Mouse (Mus musculus) hindbrain, embryonic 11.5 days (tissue): ENCODE data around the gene Lmo2. TPM values are rescaled to one million over a fixed set of nuclear protein-coding genes. Genes with fewer than 3 reads are reported as not detected.

Experiments used
- ATAC-seq: fragments of 200-750 bp; cut with Nextera tagmentation; 2 replicates; pipeline ENCODE4 v1.8.0; 2017; ENCODE audit warnings: mild to moderate bottlenecking, moderate TSS enrichment, moderate library complexity; ENCODE audit not compliant: low FRiP score
- DNase-seq: peaks from one replicate; pipeline ENCODE4 v3.0.0-alpha.2; 2015; ENCODE audit warnings: low spot score
- H3K27ac ChIP-seq: fragments of 300-500 bp; sonication (generic); 2 replicates; pipeline ENCODE4 v1.5.1; 2014; ENCODE audit warnings: mild to moderate bottlenecking, low read depth, low read length
- H3K27me3 ChIP-seq: fragments of 300-500 bp; sonication (generic); 2 replicates; pipeline ENCODE4 v1.6.1; 2014; ENCODE audit warnings: mild to moderate bottlenecking, low read length, moderate library complexity, mixed read lengths; ENCODE audit not compliant: control insufficient read depth, insufficient read depth
- H3K36me3 ChIP-seq: fragments of 300-500 bp; sonication (generic); 2 replicates; pipeline ENCODE4 v1.6.1; 2014; ENCODE audit warnings: mild to moderate bottlenecking, low read length, moderate library complexity, mixed read lengths; ENCODE audit not compliant: control insufficient read depth, insufficient read depth
- H3K4me1 ChIP-seq: fragments of 300-500 bp; sonication (generic); replicated peaks from 2 replicates; pipeline ENCODE4 v1.6.1; 2014; ENCODE audit warnings: low read length, mixed read lengths; ENCODE audit not compliant: control insufficient read depth, insufficient read depth
- H3K4me2 ChIP-seq: fragments of 300-500 bp; sonication (generic); replicated peaks from 2 replicates; pipeline ENCODE4 v1.6.1; 2014; ENCODE audit warnings: mild to moderate bottlenecking, low read depth, low read length
- H3K4me3 ChIP-seq: fragments of 300-500 bp; sonication (generic); 2 replicates; pipeline ENCODE4 v1.5.1; 2014; ENCODE audit warnings: low read depth, low read length
- H3K9ac ChIP-seq: fragments of 300-500 bp; sonication (generic); 2 replicates; pipeline ENCODE4 v1.6.1; 2014; ENCODE audit warnings: low read depth, low read length
- H3K9me3 ChIP-seq: fragments of 300-500 bp; sonication (generic); 2 replicates; pipeline ENCODE4 v1.6.1; 2016; ENCODE audit warnings: low read length; ENCODE audit not compliant: control insufficient read depth
- WGBS: fragments of 180-500 bp; shearing (Covaris S2); extraction: QIAGEN DNeasy Blood & Tissue Kit; methylation state at CpG from one replicate; pipeline ENCODE4 v1.1.7; 2014; 5-methylcytosine and 5-hydroxymethylcytosine counted together
- polyA plus RNA-seq: library from polyadenylated mRNA; unstranded; fragments of >200 nt; fragmentation: Nextera tagmentation; extraction: Ambion mirVana; gene quantifications from 2 replicates; pipeline ENCODE4 v1.2.1, GENCODE M21; 2014

The Lmo2 gene
- polyA plus RNA-seq, 1 experiment from 2014 or later: 21.3 TPM

GRCm38 (mm10) chr2:103926586-103927113 is 31.1 kb upstream of the Lmo2 start:
- Histone ChIP-seq H3K36me3 (no peaks in the 10 kb centered on the region), H3K4me2 (no peak overlapping the region), H3K9me3 (no peaks in the 10 kb centered on the region), H3K27ac (no peak overlapping the region), H3K4me1 (no peaks in the 10 kb centered on the region), H3K4me3 (no peak overlapping the region), H3K9ac (no peak overlapping the region), H3K27me3 (no peaks in the 10 kb centered on the region)
- WGBS: 92% methylated on average over 4 of the region's 4 CpGs
- no peak for ATAC-seq
- DNase-seq: no peak

DNA sequence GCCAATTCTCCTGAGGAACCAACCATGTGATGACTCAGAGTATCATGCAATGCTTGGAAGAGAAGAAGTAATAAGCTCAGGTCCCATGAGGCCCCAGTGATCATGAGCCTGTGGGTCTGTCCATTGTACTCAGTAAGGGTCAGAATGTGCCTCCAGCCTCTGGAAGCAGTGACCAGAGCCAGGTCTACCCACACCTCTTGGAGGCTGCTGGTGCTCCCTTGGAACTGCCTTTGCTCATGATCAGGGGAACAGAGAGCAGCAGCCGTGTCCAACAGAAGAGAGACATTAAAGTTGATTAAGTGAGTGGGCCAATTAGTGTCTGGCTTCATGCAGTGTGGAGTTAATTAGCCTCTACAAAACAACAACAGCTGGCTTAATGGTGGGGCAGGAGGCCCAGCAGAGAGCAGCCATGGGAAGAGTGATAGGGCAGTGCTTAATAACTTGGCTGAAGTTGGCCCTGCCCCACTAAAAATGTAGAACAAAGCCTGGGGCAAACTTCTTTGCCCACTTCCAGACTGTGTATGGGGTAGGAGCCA is 30.1 kb upstream of the Lmo2 start:
- Histone ChIP-seq H3K4me3 (no peak overlapping the region), H3K36me3 (no peaks in the 10 kb centered on the region), H3K4me2 (no peak overlapping the region), H3K27ac (no peak overlapping the region), H3K9me3 (no peaks in the 10 kb centered on the region), H3K27me3 (no peaks in the 10 kb centered on the region), H3K4me1 (no peaks in the 10 kb centered on the region), H3K9ac (no peak overlapping the region)
- 70% methylated on average over 1 of the region's 1 CpGs for WGBS
- no peak for ATAC-seq
- DNase-seq: no peak

DNA sequence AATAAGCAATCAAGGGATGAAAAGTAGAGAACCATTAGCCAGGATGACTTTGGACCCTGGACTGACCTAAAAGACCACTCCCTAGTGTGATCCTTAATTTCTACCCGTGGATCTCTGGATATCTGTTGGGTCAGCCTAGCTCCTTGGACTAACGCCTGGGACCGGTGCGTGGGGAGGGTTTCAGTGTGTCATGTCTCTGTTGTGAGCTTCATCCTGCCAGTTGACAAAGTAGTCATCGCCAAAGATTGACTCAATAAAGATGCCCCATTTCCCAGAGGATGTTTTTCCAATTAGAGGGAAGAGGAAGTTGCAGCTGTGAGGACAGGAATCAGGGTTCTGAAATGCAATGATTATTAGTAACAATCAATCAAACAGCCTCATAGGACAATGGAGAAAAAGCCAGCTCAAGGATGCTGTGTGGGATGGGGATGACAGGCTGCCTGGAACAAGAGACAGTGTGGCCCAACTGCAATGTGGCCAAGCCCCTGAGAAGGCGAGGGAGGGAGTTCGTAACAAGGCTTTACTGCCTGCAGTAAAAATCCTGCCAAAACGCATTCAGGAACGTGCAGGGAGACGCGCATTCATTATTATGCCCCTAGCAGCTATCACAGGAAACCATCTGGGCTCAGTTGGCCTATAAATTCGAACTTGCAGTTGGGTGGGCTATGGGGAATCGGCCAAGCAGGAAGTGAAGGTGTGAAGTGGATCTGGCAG is 27.3 kb upstream of the Lmo2 start:
- Histone ChIP-seq H3K9ac (no peak overlapping the region), H3K9me3 (no peaks in the 10 kb centered on the region), H3K36me3 (no peaks in the 10 kb centered on the region), H3K27me3 (no peaks in the 10 kb centered on the region), H3K4me3 (no peak overlapping the region), H3K4me1 (no peaks in the 10 kb centered on the region), H3K27ac (peak overlapping the region; percentile 14; the same call in 1 of the 2 replicates), H3K4me2 (no peak overlapping the region)
- WGBS: 58% methylated on average over 13 of the region's 13 CpGs
- ATAC-seq (peak; percentile 53; the same call in 1 of the 2 replicates), DNase-seq (peak; percentile 15)

- ATAC-seq (no peak), DNase-seq (no peak)
- 81% methylated on average over 7 of the region's 7 CpGs for WGBS
- H3K36me3 ChIP-seq: no peaks in the 10 kb centered on the region
- no peak overlapping the region for H3K4me3 ChIP-seq
- H3K27me3 ChIP-seq: no peaks in the 10 kb centered on the region
- H3K9ac ChIP-seq: no peak overlapping the region
- no peak overlapping the region for H3K4me2 ChIP-seq
- no peaks in the 10 kb centered on the region for H3K9me3 ChIP-seq
- H3K27ac ChIP-seq: no peak overlapping the region
- H3K4me1 ChIP-seq: no peaks in the 10 kb centered on the region
Measured at GRCm38 (mm10) chr2:103931511-103931911, 26.3 kb upstream of the Lmo2 start.

GRCm38 (mm10) chr2:103932025-103932424 is 25.8 kb upstream of the Lmo2 start:
- Histone ChIP-seq H3K9ac (no peak overlapping the region), H3K9me3 (no peaks in the 10 kb centered on the region), H3K4me2 (no peak overlapping the region), H3K36me3 (no peaks in the 10 kb centered on the region), H3K27me3 (no peaks in the 10 kb centered on the region), H3K4me3 (no peak overlapping the region), H3K4me1 (no peaks in the 10 kb centered on the region), H3K27ac (no peak overlapping the region)
- DNase-seq: no peak
- no peak for ATAC-seq
- 61% methylated on average over 2 of the region's 2 CpGs for WGBS

DNA sequence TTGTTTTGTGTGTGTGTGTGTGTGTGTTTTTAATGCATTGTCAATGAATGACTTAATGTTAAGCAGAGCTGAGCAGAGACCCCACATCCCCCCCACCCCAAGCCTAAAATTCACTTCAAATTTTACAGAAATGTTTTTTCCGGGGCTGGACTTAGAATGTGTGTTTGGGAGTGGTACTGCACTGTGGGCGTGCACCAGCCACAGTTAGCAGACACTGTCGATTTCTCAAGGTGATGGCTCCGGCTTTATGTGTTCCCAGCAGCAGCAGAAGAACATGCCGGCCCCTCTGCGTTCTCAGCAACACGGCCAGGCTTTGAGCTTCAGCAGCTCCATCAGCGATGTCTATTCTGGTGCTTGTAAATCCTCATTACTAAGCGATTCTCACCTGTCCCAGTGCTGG is 25.3 kb upstream of the Lmo2 start:
- H3K27me3 ChIP-seq: no peaks in the 10 kb centered on the region
- DNase-seq (no peak), ATAC-seq (no peak)
- no peak overlapping the region for H3K4me3 ChIP-seq
- no peaks in the 10 kb centered on the region for H3K36me3 ChIP-seq
- H3K4me2 ChIP-seq: no peak overlapping the region
- H3K9me3 ChIP-seq: no peaks in the 10 kb centered on the region
- no peak overlapping the region for H3K27ac ChIP-seq
- no peak overlapping the region for H3K9ac ChIP-seq
- WGBS: 83% methylated on average over 9 of the region's 9 CpGs
- no peaks in the 10 kb centered on the region for H3K4me1 ChIP-seq

- H3K27ac ChIP-seq: no peak overlapping the region
- H3K9me3 ChIP-seq: no peaks in the 10 kb centered on the region
- ATAC-seq (no peak), DNase-seq (no peak)
- H3K36me3 ChIP-seq: no peaks in the 10 kb centered on the region
- no peaks in the 10 kb centered on the region for H3K27me3 ChIP-seq
- no peak overlapping the region for H3K4me2 ChIP-seq
- H3K4me1 ChIP-seq: no peaks in the 10 kb centered on the region
- H3K9ac ChIP-seq: no peak overlapping the region
- 42% methylated on average over 7 of the region's 7 CpGs for whole genome bisulfite sequencing
- no peak overlapping the region for H3K4me3 ChIP-seq
Measured at GRCm38 (mm10) chr2:103934270-103934669, 23.5 kb upstream of the Lmo2 start.

DNA sequence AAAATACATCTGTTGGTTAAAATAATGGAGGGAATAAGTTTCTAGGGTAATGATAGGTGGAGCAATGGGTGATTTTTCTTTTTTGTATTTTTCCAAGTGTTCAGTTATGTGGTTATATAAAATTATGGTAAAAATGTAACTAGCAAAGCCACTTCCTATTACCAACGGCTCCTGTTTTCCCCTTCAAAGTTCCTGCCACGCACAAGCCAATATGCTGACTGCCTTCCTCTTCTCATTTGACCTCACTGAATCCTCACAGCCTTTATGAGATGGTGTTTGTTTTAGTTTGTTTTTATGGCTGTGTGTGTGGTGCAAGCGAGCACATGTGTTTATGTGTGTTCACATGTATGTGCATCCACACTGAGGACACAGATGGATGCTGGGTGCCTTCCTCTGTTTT is 23.1 kb upstream of the Lmo2 start:
- Histone ChIP-seq H3K4me3 (no peak overlapping the region), H3K27me3 (no peaks in the 10 kb centered on the region), H3K9me3 (no peaks in the 10 kb centered on the region), H3K4me1 (no peaks in the 10 kb centered on the region), H3K27ac (no peak overlapping the region), H3K9ac (no peak overlapping the region), H3K4me2 (no peak overlapping the region), H3K36me3 (no peaks in the 10 kb centered on the region)
- WGBS: 81% methylated on average over 3 of the region's 3 CpGs
- no peak for DNase-seq
- no peak for ATAC-seq
